Mouse (Mus musculus): ENCODE results near the gene Bckdk.

DNA sequence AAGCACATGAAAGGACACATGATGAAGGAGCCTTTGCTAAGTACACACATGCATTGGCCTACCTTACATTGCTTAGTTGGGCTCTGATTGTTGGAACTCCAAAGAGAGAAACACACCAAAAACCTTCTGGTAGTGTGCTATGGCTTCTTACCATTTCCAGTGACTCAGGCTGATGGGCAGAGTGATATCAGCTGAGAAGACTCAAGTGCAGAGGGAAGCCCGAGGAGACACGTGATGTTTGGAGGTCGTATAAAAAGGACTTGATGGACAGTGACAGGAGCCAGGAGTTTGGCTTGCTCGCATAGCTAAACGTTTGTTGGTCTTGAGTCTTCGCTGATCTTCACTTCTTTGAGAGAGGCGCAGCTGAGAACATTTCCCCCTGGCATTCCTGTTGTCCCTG lies 6.3 kb upstream of the Bckdk start:
- TF ChIP-seq POLR2A (IDR thresholded peaks at IDR 0.05; ENCODE audit: control insufficient read depth in 1 of 2, insufficient read depth in 1 of 2, low read depth in 1 of 2, low read length in 2 of 2, poor library complexity in 1 of 2), result no peak
- no peak for TF ChIP-seq CTCF (IDR thresholded peaks at IDR 0.05 in 2 of 3, conservative IDR thresholded peaks at IDR 0.05 in 1 of 3; ENCODE audit: control insufficient read depth in 1 of 3, insufficient read depth in 1 of 3, low read depth in 2 of 3, low read length in 3 of 3, poor library complexity in 1 of 3, severe bottlenecking in 1 of 3)
- TF ChIP-seq POLR2AphosphoS2 (IDR thresholded peaks at IDR 0.05; ENCODE audit: low read length), result no peak
- TF ChIP-seq BHLHE40 (IDR thresholded peaks at IDR 0.05; ENCODE audit: borderline replicate concordance, low read depth, low read length), result peak; percentile 42; the same call in 1 of the 2 replicates
- TF ChIP-seq TAL1 (IDR thresholded peaks at IDR 0.05; ENCODE audit: low read length), result no peak
- no peak for TF ChIP-seq HCFC1 (IDR thresholded peaks at IDR 0.05; ENCODE audit: low read depth, low read length)
- no peak for TF ChIP-seq JUND (IDR thresholded peaks at IDR 0.05; ENCODE audit: low read depth, low read length)
- TF ChIP-seq MAFK (IDR thresholded peaks at IDR 0.05; ENCODE audit: borderline replicate concordance, low read depth, low read length), result no peak
- 0 out of 2 replicates have a peak, but pooled peaks have one; percentile 27 for TF ChIP-seq TBP (IDR thresholded peaks at IDR 0.05; ENCODE audit: low read depth, low read length)
- peak; percentile 56; the same call in 1 of the 2 replicates for TF ChIP-seq MAX (IDR thresholded peaks at IDR 0.05; ENCODE audit: low read length)
